ENCODE assay signal across 18 mouse cellular contexts in the genomic region with DNA sequence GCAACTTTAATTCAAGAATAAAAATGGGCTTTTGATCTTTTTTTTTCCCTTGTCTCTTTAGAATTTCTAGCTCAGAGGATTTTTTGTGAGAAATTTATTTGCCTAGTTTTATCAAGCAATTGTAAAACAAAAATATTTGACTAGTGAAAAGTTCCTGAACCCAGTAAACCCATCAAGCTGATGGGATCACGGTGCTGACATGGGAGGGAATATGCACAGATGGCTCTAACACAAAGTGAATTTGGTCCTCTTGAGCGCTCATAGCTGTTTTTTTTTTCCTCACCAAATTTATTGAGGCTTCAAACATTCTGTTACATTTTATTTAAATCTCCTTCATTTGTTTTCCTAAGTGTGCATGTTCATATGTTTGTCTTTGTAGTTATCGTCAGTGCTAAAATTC.
"Had no signal": no experiment of that assay in that cellular context is flagged by ENCODE, and none has a peak within 500 bp of the region (broad histone marks: within the 10 kb centered on the region; RNA-seq: fewer than 3 reads in every experiment).

No protein-coding gene starts in this region.

- H3K27ac ChIP-seq: midbrain, embryonic 10.5 days; midbrain, embryonic 12.5 days; neural tube, embryonic 13.5 days; neural tube, embryonic 15.5 days had no signal

- H3K27me3 ChIP-seq: midbrain, embryonic 12.5 days; neural tube, embryonic 13.5 days; neural tube, embryonic 15.5 days had no signal

- H3K36me3 ChIP-seq: midbrain, embryonic 10.5 days; midbrain, embryonic 12.5 days; neural tube, embryonic 13.5 days; neural tube, embryonic 15.5 days had no signal

- DNase-seq: lung, embryonic 14.5 days; lung, postnatal 10 days; lung, postnatal 4 days; midbrain, embryonic 14.5 days; retina, postnatal 1 day; right cerebral cortex, adult 18-20 months; right cerebral cortex, postnatal 25 days; right cerebral cortex, postnatal 4 days; spleen, adult 18-20 months; thymus, adult 18-20 months; thymus, postnatal 14 days; thymus, postnatal 36 days had no signal

- H3K4me1 ChIP-seq: midbrain, embryonic 10.5 days; midbrain, embryonic 12.5 days; neural tube, embryonic 13.5 days; neural tube, embryonic 15.5 days had no signal

- H3K4me3 ChIP-seq: midbrain, embryonic 10.5 days; midbrain, embryonic 12.5 days; myocyte; neural tube, embryonic 13.5 days; neural tube, embryonic 15.5 days had no signal

- H3K9ac ChIP-seq: lung, embryonic 14.5 days; midbrain, embryonic 12.5 days; neural tube, embryonic 13.5 days; neural tube, embryonic 15.5 days had no signal

- H3K9me3 ChIP-seq: midbrain, embryonic 10.5 days; midbrain, embryonic 12.5 days; neural tube, embryonic 13.5 days; neural tube, embryonic 15.5 days had no signal

- H3K4me2 ChIP-seq: lung, embryonic 14.5 days; midbrain, embryonic 12.5 days; neural tube, embryonic 13.5 days; neural tube, embryonic 15.5 days had no signal

- ATAC-seq: midbrain, embryonic 16.5 days had no signal
